Mouse (Mus musculus) heart, postnatal 0 days (tissue): Measurements from ENCODE around the gene Wfikkn2.

Experiments used
- CTCF ChIP-seq: IDR thresholded peaks from 2 replicates; pipeline ENCODE4 v1.5.1; 2016; ENCODE audit warnings: antibody characterized with exemption, control low read depth, low read depth
- EP300 ChIP-seq: IDR thresholded peaks from 2 replicates; pipeline ENCODE4 v1.6.1; 2016; ENCODE audit warnings: antibody characterized with exemption, low read depth

GRCm38 (mm10) chr11:94189579-94189978 is 56.2 kb downstream of the Wfikkn2 start:
- no peak for TF ChIP-seq CTCF
- TF ChIP-seq EP300 = no peak
